Mouse (Mus musculus): Measurements from ENCODE around the gene Irf2bp1. TPM values are rescaled to one million over a fixed set of nuclear protein-coding genes. Genes with fewer than 3 reads are reported as not detected.

Gene Irf2bp1
- total RNA-seq, 2 experiments from 2014 or later, result 44.3 to 49.1 TPM

GRCm38 (mm10) chr7:18998835-18999234 lies 5.0 kb upstream of the Irf2bp1 start:
- DNase-seq (ENCODE audit: low spot score in 2 of 2), result no peak

GRCm38 (mm10) chr7:19000421-19000820 lies 3.4 kb upstream of the Irf2bp1 start:
- no peak for DNase-seq (ENCODE audit: low spot score in 2 of 2)

DNA sequence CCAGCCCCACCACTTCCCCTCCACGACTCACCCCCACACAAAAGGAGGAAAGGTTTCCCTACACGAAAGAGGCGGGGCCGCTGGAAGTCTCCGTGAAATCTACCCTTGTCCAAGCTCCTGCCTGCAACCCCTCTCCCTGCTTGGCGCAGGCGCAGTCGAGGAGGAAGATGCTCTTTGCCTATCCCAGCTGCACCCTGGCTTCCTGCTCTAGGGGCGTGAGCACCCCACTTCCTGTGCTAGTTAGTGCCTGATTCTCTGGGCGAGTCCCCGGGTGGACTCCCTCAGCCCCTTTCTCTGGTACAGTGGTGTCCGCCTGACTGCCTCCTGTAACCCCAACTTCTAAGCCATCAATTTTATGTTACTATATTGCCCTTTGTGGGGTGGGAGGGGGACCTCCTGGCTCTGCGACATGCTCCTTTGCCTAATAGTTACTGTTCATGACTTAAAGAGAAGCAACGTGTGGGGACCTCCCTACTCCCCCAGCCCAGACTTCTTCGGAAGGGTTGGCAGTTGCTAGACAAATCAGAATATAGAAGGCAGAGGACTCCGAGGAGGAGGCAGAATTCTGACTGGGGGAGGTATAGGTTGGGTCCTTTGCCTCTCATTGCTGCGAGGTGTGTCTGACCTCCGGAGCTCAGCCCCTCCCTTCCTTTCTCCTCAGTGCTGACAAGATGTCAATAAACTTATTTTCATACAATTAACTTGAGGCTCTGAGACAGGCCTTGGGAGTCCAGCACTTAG lies 2.6 kb upstream of the Irf2bp1 start:
- peak in 1 of 2 experiments; percentile 51 for DNase-seq (ENCODE audit: low spot score in 2 of 2)

GRCm38 (mm10) chr7:19001807-19002085 lies 2.1 kb upstream of the Irf2bp1 start:
- DNase-seq (ENCODE audit: low spot score in 2 of 2), result no peak

DNA sequence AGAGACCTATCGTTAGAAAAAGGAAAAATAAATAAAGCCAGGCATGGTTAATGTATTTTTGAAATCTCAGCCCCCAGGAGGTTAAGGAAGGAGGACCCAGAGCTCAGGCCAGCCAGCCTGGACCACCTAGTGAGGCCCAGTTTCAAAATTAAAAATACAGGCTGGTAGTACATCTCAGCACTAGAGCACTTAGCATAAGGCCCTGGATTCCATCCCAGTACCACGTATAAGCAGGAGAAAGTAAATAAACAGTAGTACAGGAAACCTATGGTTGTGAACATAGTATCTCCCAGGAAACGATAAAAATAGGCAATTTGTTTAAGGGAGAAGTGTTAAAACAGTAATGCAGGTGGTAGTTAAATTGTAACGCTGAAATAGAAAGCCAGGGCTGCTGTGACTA lies 1.7 kb upstream of the Irf2bp1 start:
- no peak for DNase-seq (ENCODE audit: low spot score in 2 of 2)

- DNase-seq (ENCODE audit: low spot score in 2 of 2), result peak in 1 of 2 experiments; percentile 57
These were observed 871 bp upstream of the Irf2bp1 start for GRCm38 (mm10) chr7:19002848-19003498.

GRCm38 (mm10) chr7:19004631-19005079 lies 811 bp downstream of the Irf2bp1 start:
- DNase-seq (ENCODE audit: low spot score in 2 of 2), result no peak

DNA sequence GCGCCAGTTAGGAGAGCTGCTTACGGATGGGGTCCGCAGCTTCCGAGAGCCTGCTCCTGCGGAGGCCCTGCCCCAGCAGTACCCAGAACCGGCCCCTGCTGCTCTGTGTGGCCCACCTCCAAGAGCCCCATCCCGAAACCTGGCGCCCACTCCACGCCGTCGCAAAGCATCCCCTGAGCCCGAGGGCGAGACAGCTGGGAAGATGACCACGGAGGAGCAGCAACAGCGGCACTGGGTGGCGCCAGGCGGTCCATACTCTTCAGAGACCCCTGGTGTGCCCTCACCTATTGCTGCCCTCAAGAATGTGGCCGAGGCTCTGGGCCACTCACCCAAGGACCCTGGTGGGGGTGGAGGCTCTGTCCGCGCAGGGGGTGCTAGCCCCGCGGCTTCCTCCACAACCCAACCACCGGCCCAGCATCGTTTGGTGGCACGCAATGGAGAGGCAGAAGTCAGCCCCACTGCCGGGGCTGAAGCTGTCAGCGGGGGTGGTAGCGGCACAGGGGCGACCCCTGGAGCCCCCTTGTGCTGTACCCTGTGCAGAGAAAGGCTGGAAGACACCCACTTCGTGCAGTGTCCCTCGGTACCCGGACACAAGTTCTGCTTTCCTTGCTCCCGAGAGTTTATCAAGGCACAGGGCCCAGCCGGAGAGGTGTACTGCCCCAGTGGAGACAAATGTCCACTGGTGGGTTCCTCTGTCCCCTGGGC lies 1.7 kb downstream of the Irf2bp1 start:
- no peak for DNase-seq (ENCODE audit: low spot score in 2 of 2)

- peak in 1 of 2 experiments; percentile 73 for DNase-seq (ENCODE audit: low spot score in 2 of 2)
These were observed 2.6 kb downstream of the Irf2bp1 start for GRCm38 (mm10) chr7:19006476-19006875.

DNA sequence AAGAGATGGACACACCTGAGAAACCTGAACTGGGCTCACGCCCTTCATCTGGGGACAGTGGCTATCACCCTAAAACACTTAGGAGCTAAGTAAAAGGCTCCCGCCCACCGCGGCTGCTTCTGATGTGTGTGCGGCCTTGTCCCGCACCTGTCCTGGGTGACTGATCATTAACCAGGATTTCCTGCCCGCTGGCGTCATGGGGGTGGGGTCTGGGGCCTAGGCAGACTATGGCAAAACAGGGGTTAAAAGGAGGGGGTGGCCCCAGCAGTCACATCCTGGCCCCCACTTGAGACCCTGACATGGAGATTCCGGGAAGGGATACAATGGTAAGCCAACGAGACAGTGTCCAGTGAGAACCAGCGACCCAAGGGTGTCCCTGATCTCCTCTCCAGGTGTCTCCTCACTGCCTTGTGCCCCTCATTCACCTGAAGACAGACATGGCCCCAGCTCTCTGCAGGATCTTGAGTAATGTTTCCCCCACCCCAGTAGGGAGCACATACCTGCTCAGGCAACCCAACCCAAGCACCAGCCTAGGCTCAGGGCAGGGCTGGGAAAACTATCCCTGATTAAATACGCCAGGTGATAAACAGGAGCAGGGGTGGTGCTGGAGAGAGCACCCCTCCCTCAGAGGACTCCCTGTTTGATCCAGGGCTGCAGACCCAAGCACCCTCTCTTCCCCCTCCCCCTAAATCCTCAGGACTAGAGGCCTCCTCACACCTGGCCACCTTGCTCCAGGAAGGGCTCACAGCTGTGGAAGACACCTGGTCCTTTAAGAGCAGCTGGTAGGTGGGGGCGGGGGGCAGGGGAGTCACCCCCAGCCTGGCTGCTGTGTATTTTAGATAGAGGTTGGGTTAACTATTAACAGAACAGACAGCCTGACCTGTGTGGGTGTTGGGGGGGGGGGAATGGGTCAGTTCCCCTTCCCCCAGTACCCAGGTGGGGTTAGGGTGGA lies 3.5 kb downstream of the Irf2bp1 start:
- no peak for DNase-seq (ENCODE audit: low spot score in 2 of 2)

DNA sequence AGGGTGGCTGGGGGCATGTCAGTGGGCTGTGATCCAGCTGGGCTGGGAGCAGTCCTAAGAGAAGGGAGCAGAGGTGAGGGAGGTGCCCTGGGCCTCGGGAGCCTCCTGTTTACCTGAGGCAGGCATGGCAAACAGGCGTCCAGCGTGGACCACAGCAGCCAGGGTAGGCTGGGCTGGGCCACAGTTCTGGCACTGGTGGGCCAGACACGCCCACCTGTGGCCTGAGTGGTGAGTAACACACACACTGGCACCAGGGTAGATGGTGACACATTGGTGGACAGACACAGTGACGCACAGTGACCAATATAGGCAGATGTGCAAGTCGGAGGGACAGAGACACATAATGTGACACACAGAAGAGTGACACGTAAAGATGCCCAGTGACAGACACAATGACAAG lies 6.7 kb downstream of the Irf2bp1 start:
- DNase-seq (ENCODE audit: low spot score in 2 of 2), result no peak

GRCm38 (mm10) chr7:19012025-19012621 lies 8.3 kb downstream of the Irf2bp1 start:
- no peak for DNase-seq (ENCODE audit: low spot score in 2 of 2)

GRCm38 (mm10) chr7:19012882-19013281 lies 9.0 kb downstream of the Irf2bp1 start:
- no peak for DNase-seq (ENCODE audit: low spot score in 2 of 2)

DNA sequence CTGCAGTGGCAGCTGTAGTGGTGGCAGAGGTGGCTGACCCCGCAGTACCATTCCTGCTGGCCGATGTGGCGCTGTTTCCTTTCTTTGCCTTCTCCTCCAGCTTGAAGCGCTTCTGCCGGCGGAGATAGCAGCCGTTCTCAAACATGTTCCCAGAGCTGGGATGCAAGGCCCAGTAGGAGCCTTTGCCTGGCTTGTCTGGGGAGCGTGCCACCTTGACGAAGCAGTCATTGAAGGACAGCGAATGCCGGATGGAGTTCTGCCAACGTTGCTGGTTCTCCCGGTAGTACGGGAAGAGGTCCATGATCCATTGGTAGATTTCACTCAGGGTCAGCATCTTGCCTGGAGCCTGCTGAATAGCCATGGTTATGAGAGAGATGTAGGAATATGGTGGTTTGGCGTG lies 10.6 kb downstream of the Irf2bp1 start:
- no peak for DNase-seq (ENCODE audit: low spot score in 2 of 2)

DNA sequence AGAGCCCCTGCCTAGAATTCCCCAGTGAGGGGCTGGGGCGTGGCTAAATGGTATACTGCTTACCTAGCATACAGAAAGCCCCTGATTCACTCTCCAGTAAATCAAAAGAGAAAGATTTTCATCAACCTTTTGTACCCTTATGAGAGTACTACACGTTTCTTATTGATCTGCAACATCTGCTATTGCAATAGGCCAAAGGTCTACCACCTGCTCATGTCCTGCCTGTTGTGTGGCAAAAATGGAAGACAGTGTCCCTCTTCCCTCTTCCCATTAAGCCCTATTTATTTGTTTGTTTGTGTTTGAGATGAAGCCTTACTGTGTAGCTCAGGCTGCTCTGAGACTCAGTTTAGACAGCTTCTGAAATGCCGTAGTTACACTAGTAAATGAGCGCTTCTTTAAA lies 12.2 kb downstream of the Irf2bp1 start:
- DNase-seq (ENCODE audit: low spot score in 2 of 2), result no peak

DNA sequence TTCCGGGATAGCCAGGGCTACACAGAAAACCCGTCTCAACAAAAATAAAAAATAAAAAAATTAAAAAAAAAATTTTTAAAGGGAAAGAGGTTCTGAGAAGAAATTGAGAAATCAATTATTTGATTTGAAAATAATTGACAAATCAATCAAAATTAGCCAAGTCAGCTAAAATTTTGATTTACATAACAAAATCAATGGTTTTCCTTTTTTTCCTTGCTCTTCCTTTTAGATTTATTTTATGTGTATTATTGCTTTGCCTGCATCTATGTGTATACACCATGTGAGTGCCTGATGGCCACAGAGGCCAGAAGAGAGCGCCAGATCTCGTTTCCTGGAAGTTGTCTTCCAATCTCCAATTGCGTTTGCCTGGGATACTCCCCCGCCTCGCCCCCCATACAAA lies 14.1 kb downstream of the Irf2bp1 start:
- DNase-seq (ENCODE audit: low spot score in 2 of 2), result no peak

DNA sequence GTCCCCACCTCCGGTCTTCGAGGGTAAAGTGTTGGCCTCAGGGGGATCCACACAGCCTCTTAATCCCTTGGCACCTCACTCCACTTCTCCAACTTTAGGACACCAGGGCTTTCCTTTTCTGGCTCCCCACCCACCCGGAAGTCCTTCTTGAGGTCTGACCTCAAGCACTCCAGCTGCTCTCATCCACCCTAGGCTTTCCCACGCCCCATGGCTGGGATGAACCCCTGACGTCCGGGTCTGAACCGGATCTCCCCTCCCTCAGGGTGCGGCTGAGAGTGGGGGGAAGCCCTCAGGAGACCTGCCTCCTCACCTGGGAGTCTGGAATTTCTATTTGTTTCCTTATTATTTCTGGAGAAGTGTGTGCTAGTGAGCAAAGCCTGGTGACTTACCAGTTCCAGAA lies 17.2 kb downstream of the Irf2bp1 start:
- no peak for DNase-seq (ENCODE audit: low spot score in 2 of 2)

- DNase-seq (ENCODE audit: low spot score in 2 of 2), result no peak
These were observed 18.5 kb downstream of the Irf2bp1 start for GRCm38 (mm10) chr7:19022189-19022958.

GRCm38 (mm10) chr7:19023357-19023814 lies 19.5 kb downstream of the Irf2bp1 start, which contains the start of gene Foxa3:
TSS of gene Foxa3 (minus strand) at chr7:19023538.
- DNase-seq (ENCODE audit: low spot score in 2 of 2), result no peak

GRCm38 (mm10) chr7:19024096-19024506 lies 20.3 kb downstream of the Irf2bp1 start, which contains the start of gene Sympk:
TSS of gene Sympk (plus strand) at chr7:19024377.
- DNase-seq (ENCODE audit: low spot score in 2 of 2), result peak; percentile 79 to 87

Data from adrenal gland, postnatal 4 days (tissue).